Mouse (Mus musculus) c-Kit-positive CD71-negative TER-119-negative erythroid progenitor cells, embryonic 14.5 days (primary cell): ENCODE measurements around the gene Gm21762.
"Not testable (repeated sequence)": the region's sequence is repeated elsewhere in the genome, so short reads cannot be mapped to it uniquely, and the experiment has no call there.

Experiments used
- DNase-seq: peaks from one replicate; pipeline ENCODE4 v3.0.0-alpha.2; 2013; ENCODE audit warnings: low read depth

Gm21762 gene

DNA sequence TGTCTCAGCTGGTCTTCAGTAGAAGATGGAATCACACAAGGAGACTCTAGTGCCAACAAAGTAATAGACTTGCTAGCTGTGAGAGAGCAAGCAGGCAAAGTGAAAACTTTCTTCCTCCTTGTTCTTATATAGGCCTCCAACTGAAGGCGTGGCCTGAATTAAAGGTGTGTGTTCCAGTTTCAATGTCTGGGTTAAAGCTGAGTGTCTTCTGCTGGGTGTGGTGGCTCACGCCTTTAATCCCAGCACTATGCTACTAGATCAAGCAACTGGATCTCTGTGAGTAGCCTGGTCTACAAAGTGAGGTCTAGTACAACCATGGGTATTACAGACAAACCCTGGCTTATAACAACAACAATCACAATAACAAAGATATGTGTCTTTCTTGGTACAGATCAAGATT is at the start of gene Gm21762:
Gene Gm21762, minus strand, starts transcription at position 101 of the 400 bp plus-strand sequence.
- DNase-seq, result not testable (repeated sequence)

DNA sequence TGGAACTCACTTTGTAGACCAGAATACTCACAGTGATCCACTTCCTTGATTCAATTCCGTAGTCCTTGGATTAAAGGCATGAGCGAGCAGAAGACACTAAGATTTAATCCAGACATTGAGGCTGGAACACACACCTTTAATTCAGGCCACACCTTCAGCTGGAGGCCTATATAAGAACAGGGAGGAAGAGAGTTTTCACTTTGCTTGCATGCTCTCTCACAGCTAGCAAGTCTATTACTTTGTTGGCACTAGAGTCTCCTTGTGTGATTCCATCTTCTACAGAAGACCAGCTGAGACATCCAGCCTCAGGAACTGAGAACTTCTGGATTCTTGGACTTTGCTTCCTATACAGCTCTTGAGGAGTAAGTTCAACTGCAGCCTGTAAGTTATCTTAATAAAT is 47.1 kb upstream of the Gm21762 start, which contains the start of gene AF067061:
Gene AF067061, plus strand, starts transcription at position 245 of the 400 bp plus-strand sequence.
- DNase-seq, result not testable (repeated sequence)

DNA sequence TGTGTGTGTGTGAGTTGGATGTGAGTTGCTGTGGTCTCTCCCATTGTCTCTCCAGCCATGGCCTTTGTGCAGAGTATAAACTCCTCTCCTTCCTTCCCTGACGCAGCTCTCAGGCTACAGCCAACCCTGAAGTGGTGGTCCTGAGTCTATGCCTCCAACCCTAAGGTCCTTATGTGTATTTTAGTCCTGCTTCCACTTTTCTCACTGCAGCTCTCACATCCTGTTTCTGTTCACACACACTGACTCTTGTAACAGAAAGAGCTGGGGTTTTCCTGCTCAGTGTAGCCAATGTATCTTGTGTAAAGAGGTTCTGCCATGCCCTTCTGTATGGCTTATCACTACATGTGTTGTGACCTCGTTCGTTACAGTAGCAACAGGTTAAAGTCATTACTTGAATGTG is 44.0 kb upstream of the Gm21762 start:
- not testable (repeated sequence) for DNase-seq

DNA sequence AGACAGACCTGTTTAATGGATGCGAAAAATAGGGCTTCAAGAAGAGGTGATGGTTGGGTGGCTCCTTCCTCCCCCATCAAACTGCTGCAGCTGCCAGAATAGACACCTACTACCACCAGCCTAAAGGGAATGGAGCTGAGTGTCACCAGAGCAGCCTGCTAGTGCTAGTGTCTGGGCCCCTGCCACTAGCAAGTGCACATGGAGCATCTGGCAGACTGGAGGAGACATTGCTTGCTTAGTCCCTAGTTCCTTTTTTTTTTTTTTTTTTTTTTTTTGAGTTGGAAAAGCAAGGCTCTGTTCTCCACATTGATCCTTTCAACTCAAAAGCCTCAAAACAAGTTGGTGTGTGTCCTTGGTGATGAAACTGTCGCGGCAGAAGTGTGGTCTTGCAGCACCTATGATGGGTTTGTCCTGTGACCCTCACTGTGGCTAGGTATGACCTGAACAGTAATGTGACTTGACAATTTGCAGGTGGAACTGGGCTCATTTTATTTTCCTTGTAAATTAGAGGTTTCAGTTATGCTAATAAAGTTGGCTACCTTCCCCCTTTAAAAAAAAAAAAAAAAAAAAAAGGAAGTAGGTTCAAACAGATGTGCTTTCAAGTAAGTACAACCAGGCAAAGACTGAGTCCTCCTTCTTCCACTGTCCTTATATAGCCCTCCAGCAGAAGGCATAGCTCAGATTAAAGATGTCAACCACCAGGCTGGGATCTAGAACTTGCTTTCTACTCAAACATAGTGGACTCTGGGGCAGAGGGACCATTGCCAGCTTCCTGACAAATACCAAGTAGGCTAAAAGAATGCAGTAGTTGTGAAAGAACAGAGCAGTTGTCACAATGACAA is 43.3 kb upstream of the Gm21762 start:
- DNase-seq, result not testable (repeated sequence)

DNA sequence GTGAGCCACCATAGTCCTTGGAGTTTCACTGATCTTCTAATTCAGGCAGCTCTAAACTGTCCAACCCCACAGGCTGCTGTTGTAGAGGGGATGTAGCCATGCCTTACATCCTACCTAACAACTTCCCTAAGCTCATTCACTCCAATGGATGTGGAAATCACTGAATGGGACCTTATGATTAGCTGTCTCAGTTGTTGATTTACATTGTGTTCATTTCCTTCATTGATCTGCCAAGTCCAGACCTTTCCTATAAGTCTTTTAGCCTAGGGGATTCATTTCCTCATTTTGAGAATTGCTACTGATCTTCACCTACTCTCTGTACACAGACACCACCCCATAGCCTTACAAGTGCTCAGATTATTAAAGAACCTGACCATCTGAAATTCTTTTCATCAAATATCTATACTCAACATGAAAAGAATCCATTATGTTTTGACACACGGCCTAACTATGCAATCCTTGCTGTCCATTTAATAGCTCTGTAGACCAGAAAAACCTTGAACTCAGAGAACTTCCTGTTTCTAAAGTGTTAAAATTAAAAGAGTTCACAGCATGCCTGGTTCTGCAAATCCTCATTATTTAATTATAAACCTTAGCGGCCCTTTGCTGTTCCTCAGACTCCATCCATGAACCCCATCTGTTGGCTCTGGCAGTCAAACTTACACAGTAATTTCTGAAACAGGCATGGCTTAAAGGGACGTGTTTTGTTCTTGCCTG is 35.6 kb upstream of the Gm21762 start:
- not testable (repeated sequence) for DNase-seq

DNA sequence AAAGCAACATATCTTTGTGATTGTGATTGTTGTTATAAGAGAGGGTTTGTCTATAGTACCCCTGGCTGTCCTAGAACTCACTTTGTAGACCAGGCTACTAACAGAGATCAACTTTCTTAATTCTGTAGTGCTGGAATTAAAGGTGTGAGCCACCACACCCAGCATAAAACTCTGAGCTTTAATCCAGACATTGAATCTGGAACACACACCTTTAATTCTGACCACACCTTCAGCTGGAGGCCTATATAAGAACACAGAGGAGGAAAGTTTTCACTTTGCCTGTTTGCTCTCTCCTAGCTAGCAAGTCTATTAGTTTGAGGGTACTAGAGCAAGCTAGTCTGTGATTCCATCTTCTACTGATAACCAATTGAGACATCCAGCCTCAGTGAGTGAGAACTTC is 23.1 kb upstream of the Gm21762 start, which contains the start of gene Gm21731:
Gene Gm21731, plus strand, starts transcription at position 301 of the 400 bp plus-strand sequence.
- DNase-seq, result not testable (repeated sequence)

DNA sequence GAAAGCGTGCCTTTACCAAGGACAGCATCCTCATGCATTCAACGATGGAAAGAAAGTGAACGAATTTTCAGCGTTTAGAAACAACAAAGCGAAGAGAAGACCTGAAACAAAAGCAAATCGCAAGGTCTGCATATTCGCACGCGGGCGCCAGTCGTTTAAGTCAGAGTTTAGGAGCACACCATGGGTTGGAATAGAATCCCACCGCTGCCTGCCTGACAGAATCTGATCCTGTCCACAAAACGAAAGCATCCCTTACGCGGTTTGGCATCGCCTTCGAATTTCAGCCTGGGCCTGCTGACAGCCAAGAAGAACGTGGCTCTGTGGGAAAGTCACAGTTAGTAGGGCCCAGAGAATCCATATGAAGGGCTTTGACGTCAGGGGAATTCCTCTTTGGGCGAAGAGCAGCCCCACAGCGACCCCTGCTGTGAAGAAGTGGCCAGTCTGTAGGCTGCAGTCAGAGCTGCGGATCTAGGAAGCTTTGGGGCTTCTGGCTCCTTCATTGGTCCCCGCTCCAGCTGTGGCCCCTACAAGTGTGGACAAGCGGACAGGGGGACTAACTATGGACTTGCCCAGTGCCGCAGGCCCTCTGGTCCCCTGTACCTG is 16.8 kb upstream of the Gm21762 start:
- not testable (repeated sequence) for DNase-seq

DNA sequence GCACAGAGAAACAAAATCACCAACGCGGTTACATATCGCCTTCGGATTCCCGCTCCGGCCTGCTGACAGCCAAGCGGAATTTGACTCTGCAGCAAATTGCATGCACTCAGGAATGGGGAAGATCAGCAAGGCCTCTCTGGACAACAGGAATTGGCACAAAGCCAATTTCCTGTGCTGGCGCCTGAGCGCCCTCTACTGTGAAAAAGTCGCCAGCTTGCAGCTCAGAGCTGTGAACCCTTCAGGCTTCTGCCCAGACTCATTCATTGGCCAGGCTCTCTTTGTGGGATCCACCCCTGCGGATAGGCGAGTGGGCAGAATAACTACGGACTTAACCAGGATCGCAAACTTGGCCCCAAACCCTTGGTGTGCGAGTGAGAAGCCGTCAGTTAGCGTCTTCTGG is 16.1 kb upstream of the Gm21762 start:
- not testable (repeated sequence) for DNase-seq

DNA sequence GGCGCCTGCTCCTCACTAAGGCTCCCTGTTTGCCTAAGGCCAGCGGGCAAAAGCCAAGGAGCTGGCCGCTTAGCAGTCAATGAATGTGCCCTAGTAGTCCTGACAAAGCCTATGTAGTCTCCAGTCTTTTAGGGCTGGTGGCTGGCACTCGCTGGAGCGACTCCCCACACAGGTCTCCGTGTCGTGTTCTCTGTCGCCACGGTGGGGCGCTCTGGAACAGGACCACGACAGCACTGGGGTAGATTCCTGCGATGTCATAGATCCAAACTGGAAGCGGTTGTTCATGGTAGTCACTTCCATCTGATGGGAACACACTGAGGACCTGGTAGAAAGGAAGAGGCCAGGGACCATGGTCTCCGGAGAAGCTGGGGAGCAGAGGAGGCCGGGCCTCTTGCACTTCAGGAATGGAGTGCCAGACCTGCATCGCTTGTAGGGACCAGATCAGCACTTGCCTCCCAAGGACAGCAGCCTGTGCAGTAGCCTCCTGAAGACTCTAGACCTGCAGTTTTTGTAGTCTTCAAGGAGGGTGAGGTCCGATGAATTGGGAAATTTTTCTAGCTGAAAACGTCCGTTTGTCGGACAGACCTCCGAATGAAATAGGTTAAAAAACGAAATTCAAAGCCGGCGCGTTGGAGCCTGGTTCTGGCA is 7.4 kb upstream of the Gm21762 start:
- DNase-seq, result not testable (repeated sequence)

DNA sequence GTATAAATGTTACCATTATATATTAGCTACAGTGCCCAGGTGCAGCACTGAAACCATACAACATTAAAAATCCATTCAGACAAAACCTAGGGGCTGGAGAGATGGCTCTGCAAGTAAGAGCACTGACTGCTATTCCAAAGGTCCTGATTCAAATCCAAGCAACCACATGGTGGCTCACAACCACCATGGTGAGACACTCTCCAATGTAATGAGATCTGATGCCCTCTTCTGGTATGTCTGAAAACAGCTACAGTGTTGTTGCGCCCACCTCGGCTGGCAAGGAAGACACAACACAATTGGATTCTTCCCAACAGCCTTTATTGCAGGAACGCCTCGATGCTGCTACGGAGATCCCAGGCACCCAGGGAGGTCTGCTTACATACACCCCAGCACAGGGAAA is 5.2 kb upstream of the Gm21762 start:
- DNase-seq, result not testable (repeated sequence)

DNA sequence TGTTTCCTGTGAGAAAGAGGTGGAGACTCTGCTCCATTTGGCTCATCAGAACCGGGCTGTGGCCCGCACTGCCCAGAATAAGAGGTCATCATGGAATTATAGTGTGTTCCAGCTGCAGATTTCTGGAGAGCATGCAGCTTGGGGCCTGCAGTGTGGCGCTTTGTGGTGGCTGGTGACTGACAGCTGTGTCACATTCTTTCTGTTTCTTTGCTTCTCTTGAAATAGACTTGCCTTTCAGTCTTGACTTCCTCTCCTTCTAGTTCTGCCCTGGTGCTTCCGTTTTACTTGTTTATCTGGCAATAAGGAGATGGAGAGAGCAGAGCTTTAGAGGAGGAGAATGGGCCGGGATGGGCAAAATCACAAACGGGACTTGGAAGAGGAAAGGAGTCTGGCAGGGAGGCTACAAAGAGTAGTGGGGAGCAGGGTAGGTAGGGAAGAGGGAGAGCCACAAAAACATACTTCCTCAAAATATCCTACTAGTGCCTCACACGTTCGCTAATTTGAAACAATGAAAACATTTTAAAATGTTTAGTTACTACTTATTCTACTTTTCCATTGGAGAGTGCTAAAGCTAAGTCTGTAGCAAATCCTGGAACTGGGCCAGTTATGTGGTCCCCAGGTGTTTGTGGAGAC is 19.4 kb downstream of the Gm21762 start:
- DNase-seq, result not testable (repeated sequence)

DNA sequence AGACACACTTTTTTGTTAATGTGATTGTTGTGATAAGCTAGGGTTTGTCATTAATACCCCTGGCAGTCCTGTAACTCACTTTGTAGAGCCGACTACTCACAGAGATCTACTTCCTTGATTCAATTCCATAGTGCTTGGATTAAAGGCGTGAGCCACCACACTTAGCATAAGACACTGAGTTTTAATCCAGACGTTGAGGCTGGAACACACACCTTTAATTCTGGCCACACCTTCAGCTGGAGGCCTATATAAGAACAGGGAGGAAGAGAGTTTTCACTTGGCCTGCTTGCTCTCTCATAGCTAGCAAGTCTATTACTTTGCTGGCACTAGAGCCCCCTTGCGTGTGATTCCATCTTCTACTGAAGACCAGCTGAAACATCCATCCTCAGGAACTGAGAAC is 43.6 kb downstream of the Gm21762 start, which contains the start of gene Gm21818:
Gene Gm21818, plus strand, starts transcription at position 301 of the 400 bp plus-strand sequence.
- not testable (repeated sequence) for DNase-seq

DNA sequence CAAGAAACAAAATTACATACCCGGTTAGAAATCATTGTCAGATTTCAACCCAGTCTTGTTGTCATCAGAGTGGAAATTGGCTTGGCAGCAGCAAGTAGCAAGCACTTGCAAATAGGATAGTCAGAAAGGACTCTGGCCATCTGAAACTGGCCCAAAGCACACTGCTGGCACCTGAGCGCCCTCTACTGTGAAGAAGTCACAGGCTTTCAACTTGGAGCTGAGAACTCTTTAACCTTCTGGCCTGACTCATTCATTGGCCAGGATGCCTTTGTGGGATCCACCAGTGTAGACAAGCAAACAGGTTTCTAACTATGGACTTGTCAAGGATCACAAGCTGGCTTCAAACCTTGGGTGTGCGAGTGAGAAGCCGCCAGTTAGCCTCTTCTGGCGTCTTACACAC is 47.4 kb downstream of the Gm21762 start:
- not testable (repeated sequence) for DNase-seq
